Comparison of ENCODE assay signal across 9 mouse cellular contexts in the genomic region with DNA sequence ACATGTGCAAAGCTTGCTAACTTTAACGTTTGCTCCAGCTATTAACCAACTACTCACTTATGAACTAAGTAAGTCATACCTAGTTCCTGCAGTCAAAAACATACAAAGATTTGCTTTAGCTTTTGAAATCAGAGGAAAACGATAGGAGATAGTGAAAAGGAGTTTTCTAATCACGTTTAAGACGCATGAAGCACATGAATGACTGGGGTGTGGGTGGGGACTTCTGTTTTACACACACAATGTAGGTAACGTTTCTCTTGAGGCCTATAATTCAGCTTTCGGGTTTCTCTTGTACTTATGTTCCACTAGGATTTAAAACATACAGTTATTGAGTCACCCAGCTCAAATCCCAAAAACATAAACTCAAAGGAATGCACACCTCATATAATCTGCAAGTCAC. TPM values are rescaled to one million over a fixed set of nuclear protein-coding genes. Genes with fewer than 3 reads are reported as not detected.
DNase-seq lines count a peak whose midpoint lies in the region; ATAC-seq lines count a peak whose summit lies in the region.
"Had no signal": no experiment of that assay in that cellular context is flagged by ENCODE, and none has a peak within 500 bp of the region (broad histone marks: within the 10 kb centered on the region; RNA-seq: fewer than 3 reads in every experiment).

No protein-coding gene starts in this region.

- DNase-seq in heart, postnatal 14 days = no peak
- peak; percentile 50 for DNase-seq in CD4-positive, CD25-positive, alpha-beta regulatory T cell, adult 2 months (ENCODE audit: low read depth, low spot score)
- no peak for DNase-seq in forebrain, embryonic 14.5 days (ENCODE audit: low spot score)
- no peak for DNase-seq in B cell, adult 2 months
- no peak for DNase-seq in layer of hippocampus, adult 9-10 months (ENCODE audit: low spot score)
- DNase-seq: thymus, adult 2 months had no signal

- peak overlapping the region; percentile 85 for H3K4me2 ChIP-seq in heart, embryonic 11.5 days
- H3K4me2 ChIP-seq in forebrain, embryonic 14.5 days (ENCODE audit: low read length) = peak overlapping the region; percentile 81
- peak overlapping the region; percentile 85 for H3K4me2 ChIP-seq in liver, embryonic 16.5 days (ENCODE audit: low read depth, low read length)

- H3K9me3 ChIP-seq in heart, embryonic 11.5 days (replicated peaks; ENCODE audit: control insufficient read depth, low read length) = no peaks in the 10 kb centered on the region
- no peaks in the 10 kb centered on the region for H3K9me3 ChIP-seq in forebrain, embryonic 14.5 days (replicated peaks; ENCODE audit: control insufficient read depth, low read length)
- H3K9me3 ChIP-seq in liver, embryonic 16.5 days (replicated peaks; ENCODE audit: control insufficient read depth, low read length) = no peaks in the 10 kb centered on the region

- H3K27ac ChIP-seq in heart, embryonic 11.5 days (ENCODE audit: low read depth, low read length) = no peak overlapping the region
- H3K27ac ChIP-seq in forebrain, embryonic 14.5 days (ENCODE audit: low read depth, low read length) = no peak overlapping the region
- no peak overlapping the region; the same call in 1 of the 2 replicates for H3K27ac ChIP-seq in liver, embryonic 16.5 days (ENCODE audit: low read length)

- H3K4me3 ChIP-seq in heart, embryonic 11.5 days (ENCODE audit: low read depth, low read length) = peak overlapping the region; percentile 97
- H3K4me3 ChIP-seq in forebrain, embryonic 14.5 days (ENCODE audit: low read depth, low read length) = peak overlapping the region; percentile 99
- peak overlapping the region; percentile 95 for H3K4me3 ChIP-seq in liver, embryonic 16.5 days (ENCODE audit: low read depth, low read length)

- no peaks in the 10 kb centered on the region for H3K27me3 ChIP-seq in heart, embryonic 11.5 days (ENCODE audit: control insufficient read depth, insufficient read depth, low read length)
- no peaks in the 10 kb centered on the region for H3K27me3 ChIP-seq in forebrain, embryonic 14.5 days (replicated peaks; ENCODE audit: control insufficient read depth, insufficient read depth, low read length)
- no peaks in the 10 kb centered on the region for H3K27me3 ChIP-seq in liver, embryonic 16.5 days (ENCODE audit: control insufficient read depth, insufficient read depth, low read depth, low read length)

- peaks cover 23% of the 10 kb centered on the region for H3K4me1 ChIP-seq in heart, embryonic 11.5 days (ENCODE audit: control insufficient read depth, insufficient read depth, low read length)
- H3K4me1 ChIP-seq in forebrain, embryonic 14.5 days (ENCODE audit: control insufficient read depth, insufficient read depth, low read length) = peaks cover 10% of the 10 kb centered on the region
- peaks cover 17% of the 10 kb centered on the region for H3K4me1 ChIP-seq in liver, embryonic 16.5 days (ENCODE audit: control insufficient read depth, low read depth, low read length)

- H3K36me3 ChIP-seq in heart, embryonic 11.5 days (ENCODE audit: control insufficient read depth, insufficient read depth, low read length) = peaks cover 33% of the 10 kb centered on the region
- H3K36me3 ChIP-seq in forebrain, embryonic 14.5 days (ENCODE audit: control insufficient read depth, insufficient read depth, low read length) = peaks cover 39% of the 10 kb centered on the region
- H3K36me3 ChIP-seq in liver, embryonic 16.5 days (ENCODE audit: control insufficient read depth, insufficient read depth) = peaks cover 31% of the 10 kb centered on the region

- intact Hi-C loops in heart, postnatal 14 days (cut with DNase I) = loop anchor here (5.0 kb wide), 1 partner anchor 40 kb away; a partner anchor contains a TSS

- no peak for ATAC-seq in heart, embryonic 11.5 days (replicated peaks; ENCODE audit: insufficient number of reproducible peaks, low FRiP score, low TSS enrichment)
- no peak for ATAC-seq in forebrain, embryonic 14.5 days
- no peak for ATAC-seq in liver, embryonic 16.5 days (ENCODE audit: low read depth)
- ATAC-seq in granulocyte monocyte progenitor cell, adult 5-6 weeks (replicated peaks; ENCODE audit: poor library complexity, severe bottlenecking) = no peak

- peak overlapping the region; percentile 95 for H3K9ac ChIP-seq in heart, embryonic 11.5 days (ENCODE audit: low read depth, low read length)
- peak overlapping the region; percentile 97 for H3K9ac ChIP-seq in forebrain, embryonic 14.5 days (ENCODE audit: low read length)
- H3K9ac ChIP-seq in liver, embryonic 16.5 days (ENCODE audit: low read depth, low read length) = peak overlapping the region; percentile 96

- WGBS in heart, embryonic 11.5 days (ENCODE audit: insufficient replicate concordance) = 27% methylated on average over 6 of the region's 6 CpGs
- WGBS in forebrain, embryonic 14.5 days = 34% methylated on average over 6 of the region's 6 CpGs
- WGBS in liver, embryonic 16.5 days (ENCODE audit: insufficient replicate concordance) = 8% methylated on average over 6 of the region's 6 CpGs

RNA-seq across cellular contexts. Expression of a gene that starts 1.2 kb away (rescaled TPM):
- polyA plus RNA-seq in heart, embryonic 11.5 days (2014; fragmentation: Nextera tagmentation; extraction: Ambion mirVana) = 838 and 861 TPM in 2 replicates
- total RNA-seq in heart, postnatal 14 days (2021) = 1,000 to 10,000 TPM; 2,379 to 2,461 TPM
- polyA plus RNA-seq in forebrain, embryonic 14.5 days (2014; fragmentation: Nextera tagmentation; extraction: Ambion mirVana) = 489 and 493 TPM in 2 replicates
- polyA plus RNA-seq in liver, embryonic 16.5 days (2015; fragmentation: Nextera tagmentation; extraction: Ambion mirVana) = 184 and 186 TPM in 2 replicates
- 534 and 562 TPM in 2 replicates for total RNA-seq in granulocyte monocyte progenitor cell, adult 5-6 weeks (2014; fragmentation: Nextera tagmentation)
- 175 and 228 TPM in 2 replicates for total RNA-seq in granulocyte monocyte progenitor cell, adult 5-6 weeks (2017)

RNA-seq across cellular contexts. Expression of a gene that starts 39.9 kb away (rescaled TPM):
- polyA plus RNA-seq in heart, embryonic 11.5 days (2014; fragmentation: Nextera tagmentation; extraction: Ambion mirVana) = 46.1 and 48.2 TPM in 2 replicates
- 10 to 100 TPM; 18.2 to 18.7 TPM for total RNA-seq in heart, postnatal 14 days (2021)
- 9.6 and 12.7 TPM in 2 replicates for polyA plus RNA-seq in forebrain, embryonic 14.5 days (2014; fragmentation: Nextera tagmentation; extraction: Ambion mirVana)
- polyA plus RNA-seq in liver, embryonic 16.5 days (2015; fragmentation: Nextera tagmentation; extraction: Ambion mirVana) = 6.5 and 6.9 TPM in 2 replicates
- 14.1 and 18.8 TPM in 2 replicates for total RNA-seq in granulocyte monocyte progenitor cell, adult 5-6 weeks (2014; fragmentation: Nextera tagmentation)
- 29.7 and 35.7 TPM in 2 replicates for total RNA-seq in granulocyte monocyte progenitor cell, adult 5-6 weeks (2017)

RNA-seq across cellular contexts. Expression of a gene that starts 40.1 kb away (rescaled TPM):
- polyA plus RNA-seq in heart, embryonic 11.5 days (2014; fragmentation: Nextera tagmentation; extraction: Ambion mirVana) = 17.3 and 19.3 TPM in 2 replicates
- total RNA-seq in heart, postnatal 14 days (2021) = 10 to 100 TPM; 11.7 to 12.1 TPM
- polyA plus RNA-seq in forebrain, embryonic 14.5 days (2014; fragmentation: Nextera tagmentation; extraction: Ambion mirVana) = 21.2 and 22.9 TPM in 2 replicates
- polyA plus RNA-seq in liver, embryonic 16.5 days (2015; fragmentation: Nextera tagmentation; extraction: Ambion mirVana) = 5.8 and 7.0 TPM in 2 replicates
- total RNA-seq in granulocyte monocyte progenitor cell, adult 5-6 weeks (2014; fragmentation: Nextera tagmentation) = 63.4 and 87.2 TPM in 2 replicates
- total RNA-seq in granulocyte monocyte progenitor cell, adult 5-6 weeks (2017) = 29.6 and 36.4 TPM in 2 replicates

RNA-seq across cellular contexts. Expression of a gene that starts 58.5 kb away (rescaled TPM):
- polyA plus RNA-seq in heart, embryonic 11.5 days (2014; fragmentation: Nextera tagmentation; extraction: Ambion mirVana) = 162 and 170 TPM in 2 replicates
- total RNA-seq in heart, postnatal 14 days (2021) = 10 to 100 TPM; 54.4 to 60.4 TPM
- polyA plus RNA-seq in forebrain, embryonic 14.5 days (2014; fragmentation: Nextera tagmentation; extraction: Ambion mirVana) = 157 and 165 TPM in 2 replicates
- 99.2 and 101 TPM in 2 replicates for polyA plus RNA-seq in liver, embryonic 16.5 days (2015; fragmentation: Nextera tagmentation; extraction: Ambion mirVana)
- 186 and 211 TPM in 2 replicates for total RNA-seq in granulocyte monocyte progenitor cell, adult 5-6 weeks (2014; fragmentation: Nextera tagmentation)
- 339 and 445 TPM in 2 replicates for total RNA-seq in granulocyte monocyte progenitor cell, adult 5-6 weeks (2017)
